Mouse (Mus musculus) heart, postnatal 25 days (tissue): ENCODE data around the gene Acsl3. TPM values are rescaled to one million over a fixed set of nuclear protein-coding genes. Genes with fewer than 3 reads are reported as not detected.
A peak's percentile ranks its signal among the peaks of the same experiment; 100 is the strongest.

Experiments used
- DNase-seq: peaks from one replicate; pipeline ENCODE4 v3.0.0; 2022; ENCODE audit warnings: low spot score
- intact Hi-C: fragments of 180-260 bp; cut with DNase I; formaldehyde crosslinking; loops from one replicate; pipeline ENCODE4 v1.15.1; 2025
- total RNA-seq, 2 experiments: library from RNA; stranded (reverse); gene quantifications; 2 replicates each; pipeline ENCODE4 v1.2.3; 2021

Gene Acsl3
- total RNA-seq = 1 to 10 TPM; 3.7 to 4.4 TPM

DNA sequence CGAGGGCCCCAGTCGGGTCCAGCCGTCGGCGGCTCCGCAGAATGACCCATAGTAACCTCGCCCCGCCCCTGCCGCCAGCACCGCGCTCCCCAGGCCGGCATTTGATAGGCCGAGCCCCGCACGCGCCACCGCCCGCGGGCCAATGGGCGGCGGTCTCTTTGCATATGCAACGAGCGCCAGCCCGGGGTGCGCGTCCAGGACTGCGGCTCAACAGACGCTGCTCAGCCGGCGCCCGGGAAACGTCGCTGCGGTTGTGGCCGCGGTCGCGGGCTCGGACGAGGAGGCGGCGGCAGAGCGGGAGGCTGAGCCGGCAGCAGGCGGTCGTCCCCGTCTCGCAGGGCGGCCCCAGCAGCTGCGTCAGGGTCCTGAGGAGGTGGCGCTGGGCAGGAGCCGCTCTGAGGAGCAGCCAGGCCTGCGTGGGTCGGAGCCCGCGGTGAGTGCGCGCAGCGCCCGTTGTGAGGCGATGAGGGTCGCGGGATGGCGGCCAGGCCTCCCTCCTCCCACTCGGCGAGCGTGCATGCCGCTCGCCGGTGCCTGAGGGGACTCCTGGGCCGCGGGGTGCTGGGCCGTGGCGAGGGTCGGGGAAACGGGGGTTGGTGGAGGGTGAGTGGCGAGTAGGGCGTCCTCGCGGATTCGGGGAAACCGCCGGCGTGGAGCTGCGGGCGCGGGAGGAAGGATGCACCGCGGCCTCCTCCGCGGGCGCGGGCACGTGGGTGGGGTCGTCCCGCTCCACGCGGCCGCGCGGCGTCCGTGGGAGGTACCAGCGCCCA lies at the start of gene Acsl3, which contains the start of gene Utp14b:
Gene Acsl3, plus strand, starts transcription at position 155 of the 770 bp plus-strand sequence.
Gene Utp14b, plus strand, starts transcription at position 368 of the 770 bp plus-strand sequence.
- intact Hi-C loops = loop anchor here (5.0 kb wide), 2 partner anchors 1104 to 1684 kb away; partner anchors contain the start of gene Cul3
- DNase-seq = peak; percentile 97

DNA sequence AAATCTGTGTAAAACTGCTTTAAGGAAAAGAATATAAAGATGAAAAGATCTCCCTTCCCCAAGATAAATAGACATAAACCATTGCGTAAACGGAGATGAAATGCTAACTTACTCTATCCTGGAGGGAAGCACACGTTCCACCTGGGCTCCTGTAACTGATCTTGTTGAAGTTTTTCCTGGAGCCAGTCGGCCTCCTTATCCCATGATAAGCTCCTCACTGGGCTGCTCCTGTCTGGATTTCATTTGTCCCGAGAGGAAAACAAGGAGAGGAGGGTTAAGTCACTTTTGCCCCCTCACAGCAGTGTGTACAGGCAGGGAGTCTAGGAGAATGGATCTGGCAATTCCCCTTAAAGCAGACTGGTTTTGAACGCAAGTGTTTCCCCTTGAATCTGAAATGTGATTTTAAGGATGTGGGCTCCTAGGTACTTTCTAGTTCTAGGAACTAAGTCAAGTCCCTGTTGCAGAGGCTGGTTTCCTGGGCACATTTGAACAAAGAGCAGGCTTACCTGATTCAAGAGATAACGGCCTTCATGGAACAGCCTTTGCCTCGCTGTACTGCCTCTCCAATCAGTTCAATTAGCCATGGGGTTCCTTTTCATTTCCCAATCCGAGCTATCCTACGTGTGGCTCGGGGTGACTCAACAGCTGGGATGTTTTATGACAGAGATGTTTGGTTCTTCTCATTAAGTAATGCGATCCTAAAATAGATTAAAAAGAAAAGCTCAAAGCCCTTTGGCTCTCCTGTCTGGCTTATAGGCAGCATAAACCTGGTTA lies 48.3 kb upstream of the Acsl3 start:
- intact Hi-C loops = no loop called here
- DNase-seq = no peak

DNA sequence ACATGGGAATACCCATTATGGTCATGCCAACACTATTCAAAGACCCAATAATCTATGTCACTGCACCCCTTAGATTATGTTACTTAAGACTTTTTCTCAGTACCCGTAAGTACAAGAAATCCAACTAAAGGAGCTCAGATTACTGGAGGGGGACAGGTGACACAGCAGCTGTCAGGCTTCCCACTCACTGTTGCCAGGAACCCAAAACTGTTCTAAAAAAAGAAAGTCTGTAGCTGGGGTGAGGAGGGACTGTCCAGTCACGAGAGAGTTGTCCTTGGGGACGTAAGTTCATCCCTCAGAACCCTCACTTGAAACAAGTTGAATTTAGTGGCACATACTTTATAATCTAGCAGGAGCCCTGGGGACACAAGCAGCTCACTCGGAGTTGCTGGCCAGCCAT lies 46.6 kb upstream of the Acsl3 start:
- DNase-seq = no peak
- intact Hi-C loops = no loop called here

DNA sequence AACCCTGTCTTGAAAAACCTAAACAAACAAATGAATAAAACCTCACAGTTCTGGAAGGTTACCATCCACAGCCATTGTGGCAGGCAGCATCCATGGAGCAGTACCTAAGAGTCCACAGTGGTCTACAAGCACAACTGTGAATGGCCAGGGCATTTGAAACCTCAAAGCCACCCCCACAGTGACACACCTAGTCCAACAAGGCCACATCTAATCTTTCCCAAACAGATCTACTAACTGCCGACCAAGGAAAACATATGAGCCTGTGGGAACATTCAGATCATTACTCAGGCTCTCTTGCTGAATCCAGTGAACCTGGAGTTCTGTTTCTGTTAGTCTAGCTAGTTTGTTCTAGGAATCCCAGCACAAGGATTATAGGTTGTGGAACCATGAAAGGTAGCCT lies 44.7 kb upstream of the Acsl3 start:
- intact Hi-C loops = no loop called here
- no peak for DNase-seq

DNA sequence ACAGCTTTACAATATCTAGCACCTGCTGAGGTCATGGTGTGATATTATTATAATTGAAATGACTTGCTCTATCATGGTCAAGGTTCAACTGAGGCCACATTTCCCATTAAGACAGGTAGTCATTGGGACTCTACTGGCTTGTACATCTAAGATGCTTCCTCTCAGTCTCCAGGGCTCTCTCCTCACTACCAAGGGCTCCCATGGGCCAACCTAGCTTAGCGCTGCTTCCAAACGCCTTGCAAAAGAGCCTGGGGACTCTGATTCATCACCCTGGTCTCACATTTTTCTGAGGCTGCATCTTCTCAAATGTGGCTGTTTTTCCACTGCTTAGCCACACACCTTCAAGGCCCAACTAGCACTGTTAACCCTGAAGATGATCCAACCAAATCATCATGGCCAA lies 33.3 kb upstream of the Acsl3 start:
- DNase-seq = no peak
- intact Hi-C loops = no loop called here

DNA sequence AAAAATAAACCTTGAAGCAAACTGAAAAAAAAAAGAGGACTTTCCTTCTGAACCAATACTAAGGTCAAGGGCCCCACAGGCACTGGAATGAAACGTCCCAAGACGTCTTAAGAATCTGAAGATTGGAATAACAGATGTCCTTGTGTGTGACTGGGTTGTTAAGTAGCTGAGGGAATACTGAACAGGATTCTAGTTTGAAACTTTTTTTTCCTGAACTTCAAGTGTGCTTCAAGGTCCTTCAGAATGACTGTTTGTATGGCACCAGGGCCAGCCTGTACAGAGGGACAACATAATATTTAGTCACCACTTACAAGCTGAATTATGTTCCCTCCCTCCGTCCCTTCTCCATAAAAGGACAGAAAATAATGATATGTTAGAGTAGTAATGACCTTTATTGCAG lies 23.1 kb upstream of the Acsl3 start:
- intact Hi-C loops = no loop called here
- no peak for DNase-seq

DNA sequence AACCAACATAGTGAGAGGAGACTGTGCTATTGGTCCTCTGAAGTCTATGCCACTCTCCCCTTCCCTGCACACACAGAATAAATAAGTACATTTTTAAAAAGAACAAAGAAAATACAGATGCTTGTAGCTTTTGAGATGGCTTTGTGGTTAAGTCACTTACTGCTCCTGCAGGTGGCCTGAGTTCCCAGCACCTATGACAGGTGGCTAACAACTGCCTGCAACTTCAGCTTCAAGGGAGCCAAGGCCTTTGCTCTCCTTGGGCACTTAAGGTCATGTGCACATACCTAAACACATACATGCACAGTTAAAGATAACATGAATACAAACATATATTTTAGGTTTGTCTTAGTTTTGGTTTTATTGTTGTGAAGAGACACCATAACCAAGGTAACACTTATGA lies 16.8 kb upstream of the Acsl3 start:
- intact Hi-C loops = no loop called here
- no peak for DNase-seq

DNA sequence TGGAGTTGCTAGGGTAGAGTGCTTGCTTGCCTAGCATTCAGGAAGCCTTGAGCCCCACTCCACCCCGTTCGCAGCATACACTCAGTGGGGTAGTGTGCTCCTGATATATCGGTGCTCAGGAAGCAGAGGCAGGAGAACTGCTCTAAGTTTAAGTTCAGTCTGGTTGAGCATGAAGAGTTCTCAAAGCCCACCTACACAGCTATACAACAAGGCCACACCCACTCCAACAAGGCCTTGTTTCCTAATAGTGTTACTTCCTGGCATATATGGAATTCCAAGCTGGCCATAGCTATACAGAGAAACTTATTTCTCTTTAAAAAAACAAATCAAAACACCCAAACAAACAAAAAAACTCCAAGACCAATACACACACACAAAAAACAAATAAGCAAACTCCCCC lies 15.8 kb upstream of the Acsl3 start:
- intact Hi-C loops = no loop called here
- DNase-seq = no peak

DNA sequence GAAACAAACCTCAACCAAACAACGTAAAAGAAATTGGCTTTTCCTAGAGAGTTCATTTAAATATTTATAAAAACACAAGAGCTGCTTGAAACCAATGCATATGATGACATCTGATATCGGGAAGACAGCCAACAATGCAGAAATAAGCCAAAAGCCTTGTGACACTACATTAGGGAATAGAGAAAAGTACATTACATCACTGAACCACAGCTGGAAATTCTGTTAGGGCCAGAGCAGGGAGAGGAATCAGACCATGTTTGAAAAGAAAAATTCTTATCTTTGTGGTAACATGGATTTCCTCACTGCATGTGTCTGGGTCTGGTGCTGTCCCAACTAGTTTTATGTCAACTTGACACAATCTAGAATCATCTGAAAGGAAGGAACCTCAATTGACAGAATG lies 15.4 kb upstream of the Acsl3 start:
- intact Hi-C loops = no loop called here
- no peak for DNase-seq

DNA sequence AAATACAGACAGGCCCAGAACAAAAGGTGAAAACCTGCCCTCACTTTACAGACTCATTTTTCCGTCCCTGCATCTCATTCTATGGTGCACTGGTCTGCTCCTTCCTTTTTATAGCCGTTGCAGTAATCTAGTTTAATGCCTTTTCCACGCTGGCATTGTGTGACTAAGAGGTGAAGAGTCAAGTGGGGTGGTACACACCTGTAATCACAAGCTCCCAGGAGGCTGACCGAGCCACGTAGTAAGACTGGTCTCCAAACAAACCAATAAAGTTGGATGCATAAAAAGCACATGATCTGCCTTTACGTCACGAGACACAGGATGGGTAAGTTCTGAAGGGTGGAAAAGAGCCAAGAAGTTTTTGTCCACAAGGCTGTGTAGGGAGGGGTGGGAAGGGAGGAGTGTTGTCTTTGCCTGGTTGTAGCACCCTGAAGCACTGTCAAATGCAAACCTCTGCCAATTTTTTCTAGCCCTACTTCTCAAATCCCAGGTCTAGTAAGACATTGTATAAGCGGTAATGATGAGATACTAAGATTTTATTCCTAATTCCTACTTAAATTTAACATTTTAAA lies 10.2 kb upstream of the Acsl3 start:
- DNase-seq = no peak
- intact Hi-C loops = no loop called here

DNA sequence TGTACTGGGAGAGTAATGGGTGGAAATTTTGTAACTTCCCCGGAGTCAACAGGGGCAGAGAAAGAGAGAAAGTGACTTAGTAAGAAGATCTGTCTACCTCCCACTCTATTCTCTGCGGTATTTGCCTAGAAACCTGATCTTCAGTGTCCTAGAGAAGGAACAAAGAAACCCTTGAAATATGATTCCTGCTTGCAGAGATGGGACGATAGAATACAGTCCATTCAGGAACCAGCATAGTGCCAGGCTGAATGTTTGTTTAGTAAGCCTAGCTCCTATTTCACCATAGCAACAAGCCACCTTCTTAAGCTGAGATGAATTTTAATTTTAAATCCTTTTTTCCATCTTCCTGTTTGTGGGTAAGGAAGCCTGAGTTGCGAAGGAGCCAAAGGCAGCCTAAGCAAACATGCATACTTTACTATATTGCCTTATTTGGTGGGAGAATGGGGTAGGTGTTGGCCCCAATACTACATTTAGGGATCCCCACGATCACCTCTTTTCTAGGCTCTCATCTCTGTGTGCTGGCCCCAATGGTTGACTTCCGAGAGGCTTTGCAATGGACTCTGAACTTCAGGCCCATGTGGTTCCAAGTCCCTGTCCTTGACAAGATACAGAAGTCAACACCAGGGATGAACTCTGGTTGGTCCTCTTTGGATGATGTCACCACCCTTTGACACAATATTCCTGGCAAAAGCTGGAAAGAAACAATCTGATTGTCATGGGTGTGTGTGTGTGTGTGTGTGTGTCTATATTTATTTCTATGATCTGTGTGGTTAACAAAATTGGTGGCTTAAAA lies 8.2 kb upstream of the Acsl3 start:
- intact Hi-C loops = no loop called here
- no peak for DNase-seq

DNA sequence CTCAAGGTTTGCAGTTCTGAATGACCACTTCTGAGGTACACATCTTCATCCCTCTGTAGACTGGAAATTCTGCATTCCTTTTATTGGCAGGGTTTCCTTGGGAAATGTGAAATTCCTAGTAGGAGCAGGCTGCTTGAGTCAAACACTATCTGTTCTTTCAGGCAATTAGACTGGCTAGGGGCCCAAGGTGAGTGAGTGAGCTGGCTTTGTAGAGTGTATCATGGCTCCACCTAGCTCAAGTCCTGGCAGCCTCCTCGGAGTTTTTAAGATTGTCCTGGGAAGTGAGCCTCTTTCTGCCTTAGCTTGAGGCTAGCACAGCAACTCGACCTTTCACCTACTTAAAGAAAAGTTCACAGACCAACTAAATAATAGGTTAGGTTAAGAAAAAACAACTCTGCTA lies 1.2 kb upstream of the Acsl3 start:
- intact Hi-C loops = loop anchor here (5.0 kb wide), 2 partner anchors 1106 to 1686 kb away; partner anchors contain the start of gene Cul3
- no peak for DNase-seq

DNA sequence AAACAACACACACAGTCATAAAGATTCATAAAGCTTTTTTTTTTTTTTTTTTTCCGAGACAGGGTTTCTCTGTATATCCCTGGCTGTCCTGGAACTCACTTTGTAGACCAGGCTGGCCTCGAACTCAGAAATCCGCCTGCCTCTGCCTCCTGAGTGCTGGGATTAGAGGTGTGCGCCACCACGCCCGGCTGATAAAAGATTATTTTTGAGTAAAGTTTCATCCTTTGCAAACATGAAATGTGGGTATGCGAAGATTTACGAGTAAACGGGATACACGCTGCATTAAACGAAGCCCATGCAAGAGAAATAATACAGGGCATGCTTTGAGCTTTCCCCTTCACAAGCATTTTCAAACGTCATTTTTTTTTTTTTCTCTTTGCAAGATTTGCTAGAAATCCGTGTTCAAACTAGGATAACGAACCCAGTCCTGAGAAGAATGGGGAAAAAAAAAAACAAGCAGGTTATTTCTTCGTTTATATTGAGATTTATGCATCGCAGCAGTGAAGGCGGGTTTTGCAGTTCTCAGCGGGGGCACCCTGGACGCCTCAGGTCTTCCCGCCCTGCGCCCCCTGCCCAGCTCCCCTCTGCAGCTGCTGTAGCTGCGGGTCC lies 500 bp upstream of the Acsl3 start:
- no peak for DNase-seq
- intact Hi-C loops = loop anchor here (5.0 kb wide), 2 partner anchors 1105 to 1685 kb away; partner anchors contain the start of gene Cul3

DNA sequence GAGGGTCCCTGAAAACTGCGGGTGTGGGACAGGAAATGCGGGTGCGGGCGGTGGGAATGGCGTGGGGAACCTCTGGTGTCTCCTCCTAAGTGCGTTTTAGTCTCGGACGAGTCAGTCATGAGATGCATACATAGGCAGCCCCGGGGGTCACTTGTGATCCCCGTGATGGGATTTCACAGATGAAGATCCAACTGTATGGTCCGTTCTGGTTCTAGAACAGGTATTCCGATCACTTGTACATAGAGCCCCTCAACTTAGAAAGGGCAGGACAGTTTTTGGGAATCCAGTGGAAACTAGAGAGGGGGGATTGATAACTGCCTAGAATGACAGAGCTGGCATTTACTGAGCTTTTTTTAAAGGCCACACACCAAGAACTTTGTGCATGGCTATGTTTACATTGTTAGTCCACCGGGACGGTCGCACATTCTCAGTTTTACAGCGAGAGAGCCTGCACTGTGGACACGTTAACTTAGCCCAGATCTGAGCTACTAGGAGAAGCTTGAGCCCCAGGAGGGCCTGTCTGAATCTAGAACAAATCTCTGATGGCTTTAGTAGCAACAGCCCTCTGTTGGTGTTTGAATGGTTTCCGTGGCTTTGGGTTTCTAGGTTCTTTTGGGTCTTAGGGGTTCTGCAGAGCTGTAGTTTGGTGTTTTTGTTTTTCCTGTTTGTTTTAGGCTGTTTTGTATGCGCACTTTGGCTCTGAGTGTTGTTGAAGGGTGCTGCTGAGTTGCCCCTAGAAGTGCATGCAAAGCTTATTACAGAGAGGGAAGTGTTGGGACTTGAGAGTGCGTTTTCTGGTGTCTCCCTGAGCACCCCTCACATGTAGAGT lies 1.0 kb downstream of the Acsl3 start:
- DNase-seq = no peak
- intact Hi-C loops = loop anchor here (5.0 kb wide), 2 partner anchors 1104 to 1684 kb away; partner anchors contain the start of gene Cul3

DNA sequence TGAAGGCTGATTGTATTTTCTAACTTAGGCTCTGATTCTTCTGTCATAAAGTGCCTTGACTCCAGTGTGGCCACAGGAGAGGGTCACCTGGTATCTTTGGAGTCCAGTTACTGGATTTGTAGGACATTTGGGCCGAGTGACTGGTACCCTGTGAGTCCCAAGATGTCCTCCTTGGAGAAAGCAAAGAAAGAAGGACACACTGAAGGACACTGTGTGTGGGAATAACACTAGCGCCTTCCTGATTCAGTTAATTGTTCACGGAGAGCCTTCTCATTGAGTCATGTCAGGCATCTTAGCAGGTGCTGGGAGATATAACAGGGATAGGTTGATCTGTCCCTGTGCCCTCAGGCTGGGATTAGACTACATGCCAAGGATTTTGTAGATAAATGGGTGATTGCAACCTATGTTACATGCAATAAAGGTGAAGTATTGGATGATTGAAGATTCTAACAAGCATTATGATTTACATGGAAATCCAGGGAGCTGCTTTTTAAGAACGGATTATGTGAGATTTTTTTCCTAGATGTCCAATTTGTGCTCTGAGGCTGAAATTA lies 1.7 kb downstream of the Acsl3 start:
- intact Hi-C loops = loop anchor here (5.0 kb wide), 2 partner anchors 1103 to 1683 kb away; partner anchors contain the start of gene Cul3
- DNase-seq = no peak

DNA sequence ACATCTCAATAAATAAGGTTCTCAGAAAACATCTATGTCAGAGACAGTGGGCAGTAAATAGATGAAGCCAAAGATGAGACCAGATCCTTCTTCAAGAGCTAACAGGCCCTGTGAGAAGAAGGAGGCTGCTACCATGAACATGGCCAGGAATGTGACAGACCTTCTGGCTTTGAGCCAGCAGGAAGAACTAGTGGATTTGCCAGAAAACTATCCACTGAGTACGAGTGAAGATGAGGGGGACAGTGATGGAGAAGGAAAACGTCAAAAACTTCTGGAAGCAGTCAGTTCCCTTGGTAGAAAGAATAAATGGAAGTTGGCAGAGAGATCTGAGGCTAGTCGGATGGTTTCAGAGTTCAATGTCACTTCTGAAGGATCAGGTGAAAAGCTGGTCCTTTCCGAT lies 6.7 kb downstream of the Acsl3 start:
- DNase-seq = no peak

DNA sequence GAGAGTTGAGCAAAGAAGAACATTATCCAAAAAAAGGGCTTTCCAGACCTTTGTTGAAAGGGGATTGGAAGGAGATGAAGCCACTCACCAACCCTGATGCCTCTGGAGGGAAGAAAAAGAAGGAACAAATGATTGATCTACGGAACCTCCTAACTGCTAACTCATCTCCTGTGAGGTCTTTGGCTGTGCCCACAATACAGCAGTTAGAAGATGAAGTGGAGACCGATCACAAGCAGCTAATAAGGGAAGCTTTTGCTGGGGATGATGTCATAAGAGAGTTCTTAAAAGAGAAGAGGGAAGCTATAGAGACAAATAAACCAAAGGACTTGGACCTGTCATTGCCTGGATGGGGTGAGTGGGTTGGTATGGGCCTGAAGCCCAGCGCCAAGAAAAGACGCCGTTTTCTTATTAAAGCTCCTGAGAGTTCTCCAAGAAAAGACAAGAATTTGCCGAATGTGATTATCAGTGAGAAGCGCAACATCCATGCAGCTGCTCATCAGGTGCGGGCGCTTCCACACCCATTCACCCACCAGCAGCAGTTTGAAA lies 8.4 kb downstream of the Acsl3 start:
- DNase-seq = no peak
- intact Hi-C loops = no loop called here

More for the DNA sequence above, 6.7 kb downstream of the Acsl3 start:
- intact Hi-C loops = no loop called here

DNA sequence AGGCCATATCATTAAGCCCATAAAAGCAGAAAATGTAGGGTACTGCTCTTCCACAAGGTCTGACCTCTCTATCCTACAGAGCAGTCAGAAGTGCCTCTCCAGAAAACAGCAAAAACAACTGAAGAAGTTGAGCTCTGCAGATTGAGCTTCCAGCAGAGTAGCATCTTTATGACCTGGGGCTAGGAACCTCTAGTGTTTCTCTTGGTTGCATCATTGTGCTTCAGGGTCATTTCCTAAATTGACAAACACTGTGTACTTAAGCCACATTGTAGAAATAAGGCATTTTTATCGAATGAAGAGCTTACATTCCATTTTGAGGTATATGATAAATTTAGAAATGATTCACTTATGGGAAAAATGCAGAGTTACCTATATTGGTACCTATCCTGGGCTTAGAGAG lies 9.0 kb downstream of the Acsl3 start:
- intact Hi-C loops = no loop called here
- DNase-seq = no peak
